Mouse (Mus musculus) cerebellum, postnatal 14 days (tissue): ENCODE results near the gene Lgi2.

Experiments
- DNase-seq, 2 experiments: peaks; one replicate each; pipeline ENCODE4 v3.0.0; 2021; ENCODE audit warnings: mixed read lengths in 2 of 2

Gene Lgi2

GRCm38 (mm10) chr5:52565813-52566531 is at the start of gene Lgi2:
TSS of gene Lgi2 (minus strand) at chr5:52566462.
- DNase-seq, result peak; percentile 59 to 65

GRCm38 (mm10) chr5:52615421-52615820 is 49.2 kb upstream of the Lgi2 start:
- no peak for DNase-seq

- DNase-seq, result no peak
Measured at GRCm38 (mm10) chr5:52614686-52615085, 48.4 kb upstream of the Lgi2 start.

- peak; percentile 32 to 38 for DNase-seq
Measured at GRCm38 (mm10) chr5:52612776-52613175, 46.5 kb upstream of the Lgi2 start.

- DNase-seq, result peak; percentile 24 to 39
Measured at GRCm38 (mm10) chr5:52611315-52611895, 45.1 kb upstream of the Lgi2 start.

GRCm38 (mm10) chr5:52610306-52610705 is 44.0 kb upstream of the Lgi2 start:
- no peak for DNase-seq

GRCm38 (mm10) chr5:52609672-52610071 is 43.4 kb upstream of the Lgi2 start:
- peak; percentile 28 to 37 for DNase-seq

GRCm38 (mm10) chr5:52604582-52605041 is 38.4 kb upstream of the Lgi2 start:
- no peak for DNase-seq

GRCm38 (mm10) chr5:52590612-52591011 is 24.4 kb upstream of the Lgi2 start:
- DNase-seq, result no peak

- no peak for DNase-seq
Measured at GRCm38 (mm10) chr5:52588650-52589049, 22.4 kb upstream of the Lgi2 start.

GRCm38 (mm10) chr5:52587291-52587733 is 21.1 kb upstream of the Lgi2 start:
- no peak for DNase-seq

GRCm38 (mm10) chr5:52572572-52572971 is 6.3 kb upstream of the Lgi2 start:
- DNase-seq, result peak in 1 of 2 experiments; percentile 31

- no peak for DNase-seq
Measured at GRCm38 (mm10) chr5:52570746-52571145, 4.5 kb upstream of the Lgi2 start.

GRCm38 (mm10) chr5:52565214-52565812 is 949 bp downstream of the Lgi2 start:
- DNase-seq, result peak in 1 of 2 experiments; percentile 3

GRCm38 (mm10) chr5:52564351-52564750 is 1.9 kb downstream of the Lgi2 start:
- DNase-seq, result no peak

GRCm38 (mm10) chr5:52560240-52560639 is 6.0 kb downstream of the Lgi2 start:
- peak; percentile 15 to 25 for DNase-seq

- DNase-seq, result no peak
Measured at GRCm38 (mm10) chr5:52555526-52555925, 10.7 kb downstream of the Lgi2 start.

GRCm38 (mm10) chr5:52551318-52551632 is 15.0 kb downstream of the Lgi2 start:
- DNase-seq, result no peak

- DNase-seq, result no peak
Measured at GRCm38 (mm10) chr5:52550613-52551317, 15.5 kb downstream of the Lgi2 start.

- peak; percentile 22 to 53 for DNase-seq
Measured at GRCm38 (mm10) chr5:52546950-52547349, 19.3 kb downstream of the Lgi2 start.

GRCm38 (mm10) chr5:52543770-52544169 is 22.5 kb downstream of the Lgi2 start:
- DNase-seq, result no peak

GRCm38 (mm10) chr5:52540186-52540585 is 26.1 kb downstream of the Lgi2 start:
- DNase-seq, result no peak

GRCm38 (mm10) chr5:52539483-52539882 is 26.8 kb downstream of the Lgi2 start:
- no peak for DNase-seq
